Mouse (Mus musculus): Measurements from ENCODE around the gene Gm4064. TPM values are rescaled to one million over a fixed set of nuclear protein-coding genes. Genes with fewer than 3 reads are reported as not detected.
"Not testable (repeated sequence)": the region's sequence is repeated elsewhere in the genome, so short reads cannot be mapped to it uniquely, and the experiment has no call there.

The Gm4064 gene
- total RNA-seq (2021) (not detected), polyA plus RNA-seq (2012; rRNA removed) (not detected in 2 replicates)
- long read RNA-seq, result 0 reads

DNA sequence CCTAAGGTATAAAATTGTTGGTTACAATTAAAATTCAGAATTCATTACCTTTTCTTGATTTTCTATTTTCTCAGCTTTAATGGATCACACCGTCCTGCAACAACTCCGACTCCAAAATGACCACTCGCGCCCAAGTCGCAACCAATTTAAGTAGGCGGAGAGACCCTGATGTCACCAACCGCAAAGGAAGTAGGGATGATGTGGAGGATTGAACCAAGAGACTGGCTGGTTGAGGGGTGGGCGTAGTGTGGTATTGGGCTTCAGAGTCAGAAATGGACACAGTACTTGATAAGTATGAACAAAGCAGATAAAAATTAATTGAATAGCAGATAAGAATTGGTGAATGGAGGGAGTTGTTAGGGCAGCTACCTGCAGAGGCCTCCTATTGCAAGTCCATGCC, at the start of gene Gm4064:
Gene Gm4064, minus strand, starts transcription at position 101 of the 400 bp plus-strand sequence.
- H3K27ac ChIP-seq; H3K4me3 ChIP-seq; H3K79me2 ChIP-seq (replicated peaks; ENCODE audit: control insufficient read depth, insufficient read depth, low read length); DNase-seq; H3K27me3 ChIP-seq (ENCODE audit: control insufficient read depth, insufficient read depth, low read length); intact Hi-C loops (cut with DNase I); H3K9ac ChIP-seq (ENCODE audit: low read depth, low read length); H3K4me1 ChIP-seq (ENCODE audit: control insufficient read depth, insufficient read depth, low read length); H3K36me3 ChIP-seq (ENCODE audit: control insufficient read depth, insufficient read depth, low read length): not testable (repeated sequence)
- no CpG with 5 or more reads among the region's 8 CpGs for WGBS

DNA sequence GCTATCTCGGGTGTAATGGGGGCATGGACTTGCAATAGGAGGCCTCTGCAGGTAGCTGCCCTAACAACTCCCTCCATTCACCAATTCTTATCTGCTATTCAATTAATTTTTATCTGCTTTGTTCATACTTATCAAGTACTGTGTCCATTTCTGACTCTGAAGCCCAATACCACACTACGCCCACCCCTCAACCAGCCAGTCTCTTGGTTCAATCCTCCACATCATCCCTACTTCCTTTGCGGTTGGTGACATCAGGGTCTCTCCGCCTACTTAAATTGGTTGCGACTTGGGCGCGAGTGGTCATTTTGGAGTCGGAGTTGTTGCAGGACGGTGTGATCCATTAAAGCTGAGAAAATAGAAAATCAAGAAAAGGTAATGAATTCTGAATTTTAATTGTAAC, 34.4 kb upstream of the Gm4064 start, which contains the start of the genes Rbmy and Gm10256:
Gene Rbmy, plus strand, starts transcription at position 301 of the 400 bp plus-strand sequence.
Gene Gm10256, plus strand, starts transcription at position 320 of the 400 bp plus-strand sequence.
- no CpG with 5 or more reads among the region's 9 CpGs for WGBS
- not testable (repeated sequence) for H3K4me3 ChIP-seq; H3K36me3 ChIP-seq (ENCODE audit: control insufficient read depth, insufficient read depth, low read length)

More for the DNA sequence above, 34.4 kb upstream of the Gm4064 start, which contains the start of the genes Rbmy and Gm10256:
- H3K4me1 ChIP-seq (ENCODE audit: control insufficient read depth, insufficient read depth, low read length); H3K27me3 ChIP-seq (ENCODE audit: control insufficient read depth, insufficient read depth, low read length); DNase-seq; H3K9ac ChIP-seq (ENCODE audit: low read depth, low read length); H3K27ac ChIP-seq; H3K79me2 ChIP-seq (replicated peaks; ENCODE audit: control insufficient read depth, insufficient read depth, low read length); intact Hi-C loops (cut with DNase I): not testable (repeated sequence)

Other genes starting within 250 kb of the Gm4064 start
- gene H2al2c, start 197.1 kb downstream of the Gm4064 start, total RNA-seq (2021), result not detected
- gene H2al2c, start 197.1 kb downstream of the Gm4064 start, polyA plus RNA-seq (2012; rRNA removed), result not detected in 2 replicates
- gene Sry, start 132.5 kb downstream of the Gm4064 start, total RNA-seq (2021), result not detected
- gene Sry, start 132.5 kb downstream of the Gm4064 start, polyA plus RNA-seq (2012; rRNA removed), result not detected in 2 replicates
- gene H2al2b, start 75.5 kb downstream of the Gm4064 start, total RNA-seq (2021), result not detected
- not detected in 2 replicates for gene H2al2b, start 75.5 kb downstream of the Gm4064 start, polyA plus RNA-seq (2012; rRNA removed)
- gene Rbmy, start 34.5 kb upstream of the Gm4064 start, total RNA-seq (2021), result not detected
- gene Rbmy, start 34.5 kb upstream of the Gm4064 start, polyA plus RNA-seq (2012; rRNA removed), result not detected in 2 replicates
- gene Gm10256, start 34.5 kb upstream of the Gm4064 start, total RNA-seq (2021), result not detected
- gene Gm10256, start 34.5 kb upstream of the Gm4064 start, polyA plus RNA-seq (2012; rRNA removed), result not detected in 2 replicates
- gene Gm10352, start 104.8 kb upstream of the Gm4064 start, total RNA-seq (2021), result not detected
- gene Gm10352, start 104.8 kb upstream of the Gm4064 start, polyA plus RNA-seq (2012; rRNA removed), result not detected in 2 replicates
- not detected for gene Gm29289, start 136.4 kb upstream of the Gm4064 start, total RNA-seq (2021)
- gene Gm29289, start 136.4 kb upstream of the Gm4064 start, polyA plus RNA-seq (2012; rRNA removed), result not detected in 2 replicates

Measured in heart, adult 2 months (tissue).